Mouse (Mus musculus): ENCODE measurements around the gene Cdk5rap2.

DNA sequence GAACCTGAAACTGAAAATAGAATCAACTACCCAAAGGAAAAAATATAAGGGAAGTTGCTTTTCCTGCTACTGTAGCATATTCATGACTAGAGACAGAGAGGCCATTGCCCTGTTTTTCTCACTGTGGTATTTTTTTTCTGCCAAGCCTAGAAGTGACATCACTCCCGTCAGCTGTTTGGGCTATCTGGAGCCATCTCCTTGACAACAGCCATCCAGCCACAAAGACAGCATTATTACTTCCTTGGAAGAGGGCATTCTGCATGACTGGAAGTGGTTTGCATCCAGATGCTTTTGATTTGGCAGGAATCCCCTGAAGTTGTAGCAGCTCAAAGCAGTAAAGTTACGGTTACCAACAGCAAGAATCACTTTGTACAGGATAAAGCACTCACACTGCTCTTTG lies 1.9 kb upstream of the Cdk5rap2 start:
- TF ChIP-seq CTCF (IDR thresholded peaks at IDR 0.05; ENCODE audit: low read depth) = no peak
- no peak for TF ChIP-seq EP300 (IDR thresholded peaks at IDR 0.05; ENCODE audit: low read depth)

Measured in liver, embryonic 14.5 days (tissue).